Mouse (Mus musculus): ENCODE data around the gene Treml1. TPM values are rescaled to one million over a fixed set of nuclear protein-coding genes. Genes with fewer than 3 reads are reported as not detected.

Treml1 gene
- polyA plus RNA-seq, 1 experiment from 2014 or later = 0.21 TPM

GRCm38 (mm10) chr17:48389442-48389841 is 29.7 kb downstream of the Treml1 start:
- WGBS = 86% methylated on average over 5 of the region's 5 CpGs
- Histone ChIP-seq H3K4me2 (ENCODE audit: low read length) (no peak overlapping the region), H3K27me3 (ENCODE audit: insufficient read depth, low read length) (no peaks in the 10 kb centered on the region), H3K9me3 (replicated peaks; ENCODE audit: low read length) (no peaks in the 10 kb centered on the region), H3K36me3 (ENCODE audit: insufficient read depth, low read length) (peaks cover 76% of the 10 kb centered on the region), H3K27ac (no peak overlapping the region), H3K4me3 (replicated peaks; ENCODE audit: low read depth, low read length) (no peak overlapping the region), H3K4me1 (replicated peaks; ENCODE audit: insufficient read depth, low read length) (no peaks in the 10 kb centered on the region), H3K9ac (ENCODE audit: low read depth, low read length) (no peak overlapping the region)
- no peak for TF ChIP-seq CTCF (IDR thresholded peaks at IDR 0.05; ENCODE audit: low read depth)
- DNase-seq (ENCODE audit: low spot score) (no peak), ATAC-seq (replicated peaks; ENCODE audit: low FRiP score, low read depth) (no peak)

- ATAC-seq (replicated peaks; ENCODE audit: low FRiP score, low read depth) (no peak), DNase-seq (ENCODE audit: low spot score) (no peak)
- no peak for TF ChIP-seq CTCF (IDR thresholded peaks at IDR 0.05; ENCODE audit: low read depth)
- Histone ChIP-seq H3K27me3 (ENCODE audit: insufficient read depth, low read length) (no peaks in the 10 kb centered on the region), H3K4me2 (ENCODE audit: low read length) (no peak overlapping the region), H3K9ac (ENCODE audit: low read depth, low read length) (no peak overlapping the region), H3K9me3 (replicated peaks; ENCODE audit: low read length) (no peaks in the 10 kb centered on the region), H3K27ac (no peak overlapping the region), H3K4me3 (replicated peaks; ENCODE audit: low read depth, low read length) (no peak overlapping the region), H3K36me3 (ENCODE audit: insufficient read depth, low read length) (peaks cover 81% of the 10 kb centered on the region), H3K4me1 (replicated peaks; ENCODE audit: insufficient read depth, low read length) (no peaks in the 10 kb centered on the region)
- 90% methylated on average over 5 of the region's 5 CpGs for WGBS
Observed at GRCm38 (mm10) chr17:48391446-48391845, 31.7 kb downstream of the Treml1 start.

DNA sequence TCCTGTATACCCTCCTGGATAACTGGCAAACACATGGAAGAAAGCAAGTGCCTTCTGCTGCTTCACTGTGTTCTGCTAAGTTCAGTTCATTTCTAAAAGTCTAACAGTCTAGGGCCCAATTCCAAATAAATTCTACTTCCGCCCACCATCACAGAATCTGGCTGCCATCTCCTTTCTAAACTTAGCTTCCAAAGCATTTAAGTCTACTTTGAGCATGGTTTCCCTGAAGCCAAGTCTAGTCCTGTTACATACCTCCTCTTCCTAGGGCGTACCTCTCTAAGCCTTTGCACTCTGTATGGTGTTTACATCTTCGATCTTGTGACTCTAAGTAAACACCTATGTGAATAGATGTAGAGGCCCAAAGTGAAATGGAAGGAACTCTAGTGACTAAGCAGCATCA is 32.9 kb downstream of the Treml1 start:
- no peak overlapping the region for H3K9ac ChIP-seq (ENCODE audit: low read depth, low read length)
- ATAC-seq (replicated peaks; ENCODE audit: low FRiP score, low read depth) = no peak
- 90% methylated on average over 3 of the region's 3 CpGs for WGBS
- H3K27ac ChIP-seq = no peak overlapping the region
- peaks cover 71% of the 10 kb centered on the region for H3K36me3 ChIP-seq (ENCODE audit: insufficient read depth, low read length)
- no peaks in the 10 kb centered on the region for H3K27me3 ChIP-seq (ENCODE audit: insufficient read depth, low read length)
- H3K4me3 ChIP-seq (replicated peaks; ENCODE audit: low read depth, low read length) = no peak overlapping the region
- DNase-seq (ENCODE audit: low spot score) = no peak
- H3K9me3 ChIP-seq (replicated peaks; ENCODE audit: low read length) = no peaks in the 10 kb centered on the region
- H3K4me2 ChIP-seq (ENCODE audit: low read length) = no peak overlapping the region
- no peak for TF ChIP-seq CTCF (IDR thresholded peaks at IDR 0.05; ENCODE audit: low read depth)
- no peaks in the 10 kb centered on the region for H3K4me1 ChIP-seq (replicated peaks; ENCODE audit: insufficient read depth, low read length)

DNA sequence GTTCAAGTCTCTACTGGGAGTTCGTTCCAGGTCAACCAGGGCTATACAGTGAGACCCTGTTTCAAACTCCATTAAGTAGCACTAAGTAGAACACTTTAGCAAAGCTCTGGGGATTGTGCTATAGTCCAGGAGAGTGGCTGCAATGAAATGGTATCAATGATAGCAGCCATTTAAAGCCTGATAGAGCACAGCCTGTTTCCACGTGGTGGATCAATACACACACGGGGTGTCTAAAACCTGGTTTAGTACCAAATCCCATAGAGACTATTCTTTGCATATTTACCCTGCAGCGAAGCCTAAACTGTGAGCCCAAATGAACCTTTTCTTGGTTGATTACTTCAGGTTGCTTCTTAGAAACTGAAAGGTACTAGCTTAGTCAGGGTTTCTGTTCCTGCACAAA is 42.0 kb downstream of the Treml1 start:
- ATAC-seq (replicated peaks; ENCODE audit: low FRiP score, low read depth) (no peak), DNase-seq (ENCODE audit: low spot score) (no peak)
- Histone ChIP-seq H3K27me3 (ENCODE audit: insufficient read depth, low read length) (no peaks in the 10 kb centered on the region), H3K4me3 (replicated peaks; ENCODE audit: low read depth, low read length) (no peak overlapping the region), H3K4me2 (ENCODE audit: low read length) (no peak overlapping the region), H3K27ac (no peak overlapping the region), H3K36me3 (ENCODE audit: insufficient read depth, low read length) (peaks cover 19% of the 10 kb centered on the region), H3K4me1 (replicated peaks; ENCODE audit: insufficient read depth, low read length) (no peaks in the 10 kb centered on the region), H3K9ac (ENCODE audit: low read depth, low read length) (no peak overlapping the region), H3K9me3 (replicated peaks; ENCODE audit: low read length) (no peaks in the 10 kb centered on the region)
- 89% methylated on average over 4 of the region's 4 CpGs for WGBS
- TF ChIP-seq CTCF (IDR thresholded peaks at IDR 0.05; ENCODE audit: low read depth) = no peak

DNA sequence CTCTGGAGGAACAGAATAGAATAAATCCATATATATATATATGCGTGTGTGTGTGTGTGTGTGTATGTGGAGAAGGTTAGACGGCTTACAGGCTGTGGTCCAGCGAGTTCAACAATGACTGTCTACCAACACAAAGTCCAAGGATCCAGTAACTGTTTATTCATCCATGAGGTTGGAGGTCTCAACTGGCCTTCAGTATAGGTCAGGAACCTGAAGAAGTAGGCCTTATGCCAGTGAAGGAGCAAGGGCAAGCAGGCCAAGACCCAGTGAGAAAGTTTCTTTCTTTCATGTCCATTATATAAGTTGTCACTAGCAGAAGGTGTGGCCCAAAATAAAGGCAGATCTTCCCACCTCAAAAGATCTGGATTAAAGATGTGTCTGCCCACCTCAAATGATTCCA is 43.0 kb downstream of the Treml1 start:
- Histone ChIP-seq H3K9me3 (replicated peaks; ENCODE audit: low read length) (no peaks in the 10 kb centered on the region), H3K9ac (ENCODE audit: low read depth, low read length) (no peak overlapping the region), H3K4me1 (replicated peaks; ENCODE audit: insufficient read depth, low read length) (peaks cover 5% of the 10 kb centered on the region; the same call in 1 of the 2 replicates), H3K4me2 (ENCODE audit: low read length) (no peak overlapping the region), H3K4me3 (replicated peaks; ENCODE audit: low read depth, low read length) (no peak overlapping the region), H3K36me3 (ENCODE audit: insufficient read depth, low read length) (peaks cover 19% of the 10 kb centered on the region), H3K27ac (no peak overlapping the region), H3K27me3 (ENCODE audit: insufficient read depth, low read length) (no peaks in the 10 kb centered on the region)
- no peak for TF ChIP-seq CTCF (IDR thresholded peaks at IDR 0.05; ENCODE audit: low read depth)
- no peak for DNase-seq (ENCODE audit: low spot score)
- WGBS = 80% methylated on average over 3 of the region's 3 CpGs
- ATAC-seq (replicated peaks; ENCODE audit: low FRiP score, low read depth) = no peak

DNA sequence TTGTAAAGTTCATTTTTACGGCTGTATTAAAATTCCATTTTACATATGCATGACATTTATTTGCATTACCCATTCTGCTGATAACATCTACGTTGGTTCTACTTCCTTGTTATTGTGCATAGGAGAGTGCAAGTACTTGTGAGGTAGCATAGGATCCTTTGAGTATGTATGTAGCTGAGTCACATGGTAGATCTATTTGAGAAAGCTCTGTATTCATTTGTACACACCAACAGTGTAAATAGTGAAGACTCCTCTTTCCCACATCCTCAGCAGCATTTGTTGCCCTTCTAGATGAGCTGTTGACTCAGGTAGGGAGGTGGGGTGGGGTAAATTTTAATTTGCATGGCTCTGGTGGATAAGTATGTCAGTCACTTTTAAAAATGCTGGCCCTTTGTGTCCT is 44.1 kb downstream of the Treml1 start:
- Histone ChIP-seq H3K9me3 (replicated peaks; ENCODE audit: low read length) (no peaks in the 10 kb centered on the region), H3K9ac (ENCODE audit: low read depth, low read length) (no peak overlapping the region), H3K4me3 (replicated peaks; ENCODE audit: low read depth, low read length) (no peak overlapping the region), H3K4me1 (replicated peaks; ENCODE audit: insufficient read depth, low read length) (peaks cover 6% of the 10 kb centered on the region), H3K27ac (no peak overlapping the region), H3K27me3 (ENCODE audit: insufficient read depth, low read length) (no peaks in the 10 kb centered on the region), H3K36me3 (ENCODE audit: insufficient read depth, low read length) (peaks cover 10% of the 10 kb centered on the region), H3K4me2 (ENCODE audit: low read length) (no peak overlapping the region)
- ATAC-seq (replicated peaks; ENCODE audit: low FRiP score, low read depth) (no peak), DNase-seq (ENCODE audit: low spot score) (no peak)
- WGBS = 81% methylated on average over 2 of the region's 2 CpGs
- no peak for TF ChIP-seq CTCF (IDR thresholded peaks at IDR 0.05; ENCODE audit: low read depth)

DNA sequence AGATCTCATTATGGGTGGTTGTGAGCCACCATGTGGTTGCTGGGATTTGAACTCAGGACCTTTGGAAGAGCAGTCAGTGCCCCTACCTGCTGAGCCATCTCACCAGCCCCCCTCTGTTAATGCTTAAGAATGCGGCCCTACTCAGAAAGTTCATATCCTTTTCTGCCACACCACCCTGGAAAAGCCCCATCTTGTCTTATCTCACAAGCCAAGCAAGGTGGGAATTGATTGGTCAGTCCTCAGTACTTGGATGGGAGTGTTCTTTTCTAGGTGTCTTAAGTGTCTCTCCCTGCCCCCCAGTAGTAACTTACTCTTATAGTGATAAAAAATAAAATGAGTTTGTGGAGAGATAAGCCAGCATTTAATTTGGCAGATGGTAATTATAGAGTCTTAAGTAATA is 45.0 kb downstream of the Treml1 start:
- Histone ChIP-seq H3K27ac (no peak overlapping the region), H3K36me3 (ENCODE audit: insufficient read depth, low read length) (peaks cover 2% of the 10 kb centered on the region; the same call in 1 of the 2 replicates), H3K4me2 (ENCODE audit: low read length) (no peak overlapping the region), H3K4me1 (replicated peaks; ENCODE audit: insufficient read depth, low read length) (peaks cover 6% of the 10 kb centered on the region), H3K27me3 (ENCODE audit: insufficient read depth, low read length) (no peaks in the 10 kb centered on the region), H3K4me3 (replicated peaks; ENCODE audit: low read depth, low read length) (no peak overlapping the region), H3K9ac (ENCODE audit: low read depth, low read length) (no peak overlapping the region), H3K9me3 (replicated peaks; ENCODE audit: low read length) (no peaks in the 10 kb centered on the region)
- TF ChIP-seq CTCF (IDR thresholded peaks at IDR 0.05; ENCODE audit: low read depth) = no peak
- no peak for DNase-seq (ENCODE audit: low spot score)
- no peak for ATAC-seq (replicated peaks; ENCODE audit: low FRiP score, low read depth)
- 85% methylated on average over 1 of the region's 1 CpGs for WGBS
